Mouse (Mus musculus) gastrocnemius, postnatal 36 days (tissue): ENCODE data around the gene Slc11a1. TPM values are rescaled to one million over a fixed set of nuclear protein-coding genes. Genes with fewer than 3 reads are reported as not detected.
"Not testable (repeated sequence)": the region's sequence is repeated elsewhere in the genome, so short reads cannot be mapped to it uniquely, and the experiment has no call there.

ENCODE experiments used
- DNase-seq, 2 experiments: peaks; one replicate each; pipeline ENCODE4 v3.0.0; 2022
- intact Hi-C: fragments of 180-260 bp; cut with DNase I; formaldehyde crosslinking; loops from one replicate; pipeline ENCODE4 v1.15.1; 2025
- total RNA-seq, 2 experiments: library from RNA; stranded (reverse); gene quantifications; 2 replicates each; pipeline ENCODE4 v1.2.3; 2021

The Slc11a1 gene
- total RNA-seq, 2 experiments from 2014 or later, result 3.0 to 3.9 TPM

GRCm38 (mm10) chr1:74386363-74386713 lies 11.3 kb downstream of the Slc11a1 start:
- no peak for DNase-seq
- intact Hi-C loops, result no loop called here

GRCm38 (mm10) chr1:74386714-74387385 lies 11.9 kb downstream of the Slc11a1 start:
- DNase-seq, result peak; percentile 92 to 97
- intact Hi-C loops, result no loop called here

- intact Hi-C loops, result no loop called here
- DNase-seq, result no peak
These were observed 12.5 kb downstream of the Slc11a1 start for GRCm38 (mm10) chr1:74387386-74387988.

GRCm38 (mm10) chr1:74388398-74388920 lies 13.5 kb downstream of the Slc11a1 start:
- intact Hi-C loops, result no loop called here

GRCm38 (mm10) chr1:74389831-74390286 lies 14.9 kb downstream of the Slc11a1 start:
- intact Hi-C loops, result no loop called here
- DNase-seq, result no peak

More at GRCm38 (mm10) chr1:74388398-74388920, 13.5 kb downstream of the Slc11a1 start:
- DNase-seq, result no peak

GRCm38 (mm10) chr1:74390287-74390906 lies 15.4 kb downstream of the Slc11a1 start:
- DNase-seq, result peak; percentile 63 to 67
- intact Hi-C loops, result no loop called here

GRCm38 (mm10) chr1:74390924-74391748 lies 16.1 kb downstream of the Slc11a1 start, which contains the start of gene Ctdsp1:
Gene Ctdsp1, plus strand, starts transcription at chr1:74391509.
- intact Hi-C loops, result no loop called here
- peak; percentile 95 to 98 for DNase-seq

- intact Hi-C loops, result no loop called here
- DNase-seq, result peak; percentile 78 to 81
These were observed 16.9 kb downstream of the Slc11a1 start for GRCm38 (mm10) chr1:74391844-74392441.

GRCm38 (mm10) chr1:74392446-74392994 lies 17.5 kb downstream of the Slc11a1 start:
- intact Hi-C loops, result no loop called here
- DNase-seq, result no peak

- no peak for DNase-seq
- intact Hi-C loops, result no loop called here
These were observed 18.0 kb downstream of the Slc11a1 start for GRCm38 (mm10) chr1:74393010-74393409.

GRCm38 (mm10) chr1:74393697-74394096 lies 18.7 kb downstream of the Slc11a1 start:
- DNase-seq, result no peak
- intact Hi-C loops, result no loop called here

GRCm38 (mm10) chr1:74394311-74394710 lies 19.3 kb downstream of the Slc11a1 start:
- intact Hi-C loops, result no loop called here
- DNase-seq, result no peak

- no peak for DNase-seq
- intact Hi-C loops, result no loop called here
These were observed 19.9 kb downstream of the Slc11a1 start for GRCm38 (mm10) chr1:74394858-74395257.

GRCm38 (mm10) chr1:74395290-74395689 lies 20.3 kb downstream of the Slc11a1 start:
- intact Hi-C loops, result no loop called here
- no peak for DNase-seq

GRCm38 (mm10) chr1:74396456-74397222 lies 21.6 kb downstream of the Slc11a1 start:
- intact Hi-C loops, DNase-seq: not testable (repeated sequence)

GRCm38 (mm10) chr1:74397268-74397918 lies 22.4 kb downstream of the Slc11a1 start:
- DNase-seq, result peak; percentile 99
- intact Hi-C loops, result no loop called here

GRCm38 (mm10) chr1:74397919-74398451 lies 23.0 kb downstream of the Slc11a1 start:
- peak; percentile 55 to 61 for DNase-seq
- intact Hi-C loops, result no loop called here

GRCm38 (mm10) chr1:74400531-74400930 lies 25.5 kb downstream of the Slc11a1 start:
- intact Hi-C loops, result loop anchor here (5.0 kb wide), 1 partner anchor 37 kb away; no protein-coding TSS in a partner anchor
- no peak for DNase-seq
